In the genomic region with DNA sequence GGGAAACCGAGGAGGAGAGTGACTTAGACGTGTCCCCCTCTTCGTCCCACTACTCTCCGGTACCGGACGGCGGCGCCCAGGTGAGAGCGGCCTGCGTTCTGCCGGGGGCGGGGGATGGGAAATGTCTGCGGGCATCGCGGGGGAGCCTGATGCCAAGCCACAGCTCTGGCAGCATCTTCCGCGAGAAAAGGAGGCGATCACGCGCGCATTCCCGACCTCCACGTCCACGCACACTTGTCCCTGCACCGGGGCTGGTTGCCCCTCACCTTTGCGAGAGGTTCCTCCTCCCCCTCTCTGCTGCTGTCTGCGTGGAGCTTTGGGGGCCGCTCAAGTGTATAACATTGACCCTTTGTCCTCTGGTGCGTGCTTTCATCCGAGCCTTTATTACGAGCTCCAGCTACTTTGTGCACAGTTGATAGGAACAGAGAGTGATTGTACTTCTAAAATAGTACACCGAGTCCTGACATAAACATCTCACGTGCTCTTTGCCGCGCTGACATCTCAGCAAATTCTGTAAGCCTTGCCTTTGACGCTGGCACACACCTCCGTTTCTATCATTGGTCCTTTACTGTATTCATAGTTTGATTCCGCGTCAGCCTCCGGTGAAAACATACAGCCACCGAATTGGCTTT, we compare ENCODE assay signal across 8 mouse cellular contexts. TPM values are rescaled to one million over a fixed set of nuclear protein-coding genes. Genes with fewer than 3 reads are reported as not detected.
DNase-seq lines count a peak whose midpoint lies in the region; ATAC-seq and TF ChIP-seq lines count a peak whose summit lies in the region.

No protein-coding gene starts in this region.

- H3K27ac ChIP-seq in heart, embryonic 10.5 days = peak overlapping the region; percentile 97
- H3K27ac ChIP-seq in forebrain, embryonic 10.5 days = peak overlapping the region; percentile 95
- H3K27ac ChIP-seq in intestine, postnatal 0 days (ENCODE audit: low read depth, low read length) = peak overlapping the region; percentile 96

- peak overlapping the region; percentile 71 for H3K4me2 ChIP-seq in intestine, postnatal 0 days (replicated peaks; ENCODE audit: low read depth)

- no peak for TF ChIP-seq CTCF in intestine, postnatal 0 days (IDR thresholded peaks at IDR 0.05; ENCODE audit: low read depth)

- peak; percentile 79 for DNase-seq in heart, embryonic 10.5 days (ENCODE audit: low spot score)
- no peak for DNase-seq in heart, postnatal 4 days
- DNase-seq in Muller cell, postnatal 12 days (ENCODE audit: inconsistent ontology term) = peak; percentile 46
- no peak for DNase-seq in forebrain, embryonic 10.5 days (ENCODE audit: extremely low spot score, low spot score)
- peak; percentile 16 for DNase-seq in lung, postnatal 25 days (ENCODE audit: low spot score)
- peak; percentile 29 to 49 for DNase-seq in right cerebral cortex, postnatal 36 days (ENCODE audit: low spot score in 2 of 2)
- no peak for DNase-seq in spleen, adult 18-20 months

- peaks cover 11% of the 10 kb centered on the region; the same call in 1 of the 2 replicates for H3K4me1 ChIP-seq in heart, embryonic 10.5 days
- peaks cover 17% of the 10 kb centered on the region for H3K4me1 ChIP-seq in forebrain, embryonic 10.5 days
- H3K4me1 ChIP-seq in intestine, postnatal 0 days (replicated peaks; ENCODE audit: control insufficient read depth, insufficient read depth, low read length) = no peaks in the 10 kb centered on the region

- 0 out of 2 replicates have a peak, but pooled peaks cover 3% of the 10 kb centered on the region for H3K9me3 ChIP-seq in heart, embryonic 10.5 days
- no peaks in the 10 kb centered on the region for H3K9me3 ChIP-seq in forebrain, embryonic 10.5 days
- H3K9me3 ChIP-seq in intestine, postnatal 0 days (ENCODE audit: control insufficient read depth) = no peaks in the 10 kb centered on the region

- no peaks in the 10 kb centered on the region for H3K27me3 ChIP-seq in heart, embryonic 10.5 days (ENCODE audit: insufficient read depth, poor library complexity, severe bottlenecking)
- H3K27me3 ChIP-seq in forebrain, embryonic 10.5 days (ENCODE audit: poor library complexity, severe bottlenecking) = no peaks in the 10 kb centered on the region
- no peaks in the 10 kb centered on the region for H3K27me3 ChIP-seq in intestine, postnatal 0 days (replicated peaks; ENCODE audit: control insufficient read depth, insufficient read depth, low read length)

- ATAC-seq in intestine, postnatal 0 days = peak; percentile 78

- H3K4me3 ChIP-seq in heart, embryonic 10.5 days = peak overlapping the region; percentile 99
- H3K4me3 ChIP-seq in forebrain, embryonic 10.5 days = peak overlapping the region; percentile 96
- H3K4me3 ChIP-seq in intestine, postnatal 0 days (ENCODE audit: low read depth, low read length) = peak overlapping the region; percentile 72

- H3K36me3 ChIP-seq in heart, embryonic 10.5 days = peaks cover 28% of the 10 kb centered on the region
- peaks cover 36% of the 10 kb centered on the region for H3K36me3 ChIP-seq in forebrain, embryonic 10.5 days (replicated peaks)
- peaks cover 12% of the 10 kb centered on the region for H3K36me3 ChIP-seq in intestine, postnatal 0 days (ENCODE audit: control insufficient read depth, insufficient read depth)

- WGBS in heart, embryonic 10.5 days = under 1% methylated on average over 41 of the region's 41 CpGs
- under 1% methylated on average over 41 of the region's 41 CpGs for WGBS in forebrain, embryonic 10.5 days
- WGBS in intestine, postnatal 0 days = under 1% methylated on average over 39 of the region's 41 CpGs

- H3K9ac ChIP-seq in intestine, postnatal 0 days (ENCODE audit: low read depth, low read length) = peak overlapping the region; percentile 96

RNA-seq across cellular contexts. Expression of gene Cdc37l1, which starts 0.6 kb away (rescaled TPM):
- polyA plus RNA-seq in heart, embryonic 10.5 days (2016; fragmentation: Nextera tagmentation; extraction: Ambion mirVana) = 32.0 and 34.6 TPM in 2 replicates
- total RNA-seq in heart, postnatal 4 days (2021) = 10 to 100 TPM; 61.7 to 67.8 TPM
- 37.2 and 37.6 TPM in 2 replicates for polyA plus RNA-seq in forebrain, embryonic 10.5 days (2016; fragmentation: Nextera tagmentation; extraction: Ambion mirVana)
- 19.7 and 23.9 TPM in 2 replicates for polyA plus RNA-seq in intestine, postnatal 0 days (2015; fragmentation: Nextera tagmentation; extraction: Ambion mirVana)

RNA-seq across cellular contexts. Expression of gene 4430402I18Rik, which starts 23.1 kb away (rescaled TPM):
- polyA plus RNA-seq in heart, embryonic 10.5 days (2016; fragmentation: Nextera tagmentation; extraction: Ambion mirVana) = 2.1 and 5.7 TPM in 2 replicates
- 10 to 100 TPM; 16.1 to 19.5 TPM for total RNA-seq in heart, postnatal 4 days (2021)
- polyA plus RNA-seq in forebrain, embryonic 10.5 days (2016; fragmentation: Nextera tagmentation; extraction: Ambion mirVana) = 0.25 and 0.46 TPM in 2 replicates
- polyA plus RNA-seq in intestine, postnatal 0 days (2015; fragmentation: Nextera tagmentation; extraction: Ambion mirVana) = 3.8 and 4.8 TPM in 2 replicates

RNA-seq across cellular contexts. Expression of gene Plpp6, which starts 27.0 kb away (rescaled TPM):
- 4.6 and 6.1 TPM in 2 replicates for polyA plus RNA-seq in heart, embryonic 10.5 days (2016; fragmentation: Nextera tagmentation; extraction: Ambion mirVana)
- total RNA-seq in heart, postnatal 4 days (2021) = 1 to 10 TPM; 6.6 to 7.0 TPM
- 3.0 and 3.4 TPM in 2 replicates for polyA plus RNA-seq in forebrain, embryonic 10.5 days (2016; fragmentation: Nextera tagmentation; extraction: Ambion mirVana)
- 22.3 and 23.2 TPM in 2 replicates for polyA plus RNA-seq in intestine, postnatal 0 days (2015; fragmentation: Nextera tagmentation; extraction: Ambion mirVana)

RNA-seq across cellular contexts. Expression of gene Ak3, which starts 57.1 kb away (rescaled TPM):
- 77.8 TPM in 2 replicates for polyA plus RNA-seq in heart, embryonic 10.5 days (2016; fragmentation: Nextera tagmentation; extraction: Ambion mirVana)
- total RNA-seq in heart, postnatal 4 days (2021) = 10 to 100 TPM; 73.8 to 77.5 TPM
- polyA plus RNA-seq in forebrain, embryonic 10.5 days (2016; fragmentation: Nextera tagmentation; extraction: Ambion mirVana) = 82.9 and 85.3 TPM in 2 replicates
- 70.4 and 73.9 TPM in 2 replicates for polyA plus RNA-seq in intestine, postnatal 0 days (2015; fragmentation: Nextera tagmentation; extraction: Ambion mirVana)

Comparison
In these comparisons a context has a peak if more than half of its experiments do, and no peak if none do; other contexts are left out.
1. DNase-seq: peak in heart, embryonic 10.5 days (single experiment), Muller cell, postnatal 12 days (single experiment), lung, postnatal 25 days (single experiment) and right cerebral cortex, postnatal 36 days (2 of 2); none in heart, postnatal 4 days (single experiment), forebrain, embryonic 10.5 days (single experiment) and spleen, adult 18-20 months (0 of 2).
2. Peak in every context shown above with its lines, with median percentiles within 50 percentile points of each other: H3K27ac ChIP-seq and H3K4me3 ChIP-seq.